Comparison of ENCODE assay signal across 10 mouse cellular contexts in genomic region chr11:58636376-58636977, GRCm38 (mm10). TPM values are rescaled to one million over a fixed set of nuclear protein-coding genes. Genes with fewer than 3 reads are reported as not detected.
DNase-seq lines count a peak whose midpoint lies in the region; ATAC-seq and TF ChIP-seq lines count a peak whose summit lies in the region.
"Had no signal": no experiment of that assay in that cellular context is flagged by ENCODE, and none has a peak within 500 bp of the region (broad histone marks: within the 10 kb centered on the region; RNA-seq: fewer than 3 reads in every experiment).

No protein-coding gene starts in this region.

- H3K4me3 ChIP-seq in cortical plate, adult 2 months (ENCODE audit: insufficient read depth, low read length), result no peak overlapping the region
- no peak overlapping the region for H3K4me3 ChIP-seq in hindbrain, postnatal 0 days (ENCODE audit: low read length)
- no peak overlapping the region for H3K4me3 ChIP-seq in liver, embryonic 15.5 days (replicated peaks)
- H3K4me3 ChIP-seq in olfactory bulb, adult 2 months (ENCODE audit: insufficient read depth, low read depth, low read length), result no peak overlapping the region

- peak; percentile 56 for TF ChIP-seq CTCF in cortical plate, adult 2 months (IDR thresholded peaks at IDR 0.05; ENCODE audit: extremely low read depth, insufficient read depth, low read length)
- peak; percentile 85 for TF ChIP-seq CTCF in hindbrain, postnatal 0 days (IDR thresholded peaks at IDR 0.05; ENCODE audit: low read depth)
- TF ChIP-seq CTCF in olfactory bulb, adult 2 months (IDR thresholded peaks at IDR 0.05; ENCODE audit: insufficient read depth, low read depth, low read length), result peak; percentile 64

- H3K27me3 ChIP-seq in hindbrain, postnatal 0 days (ENCODE audit: insufficient read depth, low read length), result no peaks in the 10 kb centered on the region
- peaks cover 11% of the 10 kb centered on the region; the same call in 1 of the 2 replicates for H3K27me3 ChIP-seq in liver, embryonic 15.5 days

- no peaks in the 10 kb centered on the region for H3K36me3 ChIP-seq in hindbrain, postnatal 0 days (ENCODE audit: insufficient read depth, low read length)
- H3K36me3 ChIP-seq in liver, embryonic 15.5 days (replicated peaks), result no peaks in the 10 kb centered on the region

- no peak for TF ChIP-seq POLR2A in cortical plate, adult 2 months (IDR thresholded peaks at IDR 0.05; ENCODE audit: extremely low read depth, insufficient read depth, low read length)
- no peak for TF ChIP-seq POLR2A in olfactory bulb, adult 2 months (IDR thresholded peaks at IDR 0.05; ENCODE audit: insufficient read depth, low read depth, low read length)

- H3K9ac ChIP-seq in hindbrain, postnatal 0 days (replicated peaks; ENCODE audit: low read length), result no peak overlapping the region
- H3K9ac ChIP-seq in liver, embryonic 15.5 days, result peak overlapping the region; percentile 27; the same call in 1 of the 2 replicates

- ATAC-seq in hindbrain, postnatal 0 days, result no peak
- ATAC-seq in liver, embryonic 15.5 days (ENCODE audit: insufficient read depth), result no peak

- H3K4me2 ChIP-seq in hindbrain, postnatal 0 days (ENCODE audit: low read depth, low read length), result no peak overlapping the region
- H3K4me2 ChIP-seq in liver, embryonic 15.5 days, result no peak overlapping the region

- no peak overlapping the region for H3K27ac ChIP-seq in cortical plate, adult 2 months (ENCODE audit: insufficient read depth, low read length)
- no peak overlapping the region for H3K27ac ChIP-seq in hindbrain, postnatal 0 days
- H3K27ac ChIP-seq in liver, embryonic 15.5 days (replicated peaks), result no peak overlapping the region
- no peak overlapping the region for H3K27ac ChIP-seq in olfactory bulb, adult 2 months (ENCODE audit: insufficient read depth, low read depth, low read length)

- H3K4me1 ChIP-seq in cortical plate, adult 2 months (ENCODE audit: control insufficient read depth, insufficient read depth, low read length), result no peaks in the 10 kb centered on the region
- no peaks in the 10 kb centered on the region for H3K4me1 ChIP-seq in hindbrain, postnatal 0 days (ENCODE audit: insufficient read depth, low read length)
- peaks cover 38% of the 10 kb centered on the region for H3K4me1 ChIP-seq in liver, embryonic 15.5 days (replicated peaks)
- peaks cover 7% of the 10 kb centered on the region for H3K4me1 ChIP-seq in olfactory bulb, adult 2 months (ENCODE audit: control insufficient read depth, insufficient read depth, low read length)

- DNase-seq in left cerebral cortex, adult 18-20 months (ENCODE audit: low spot score in 2 of 2), result peak; percentile 28 to 29
- no peak for DNase-seq in left cerebral cortex, adult 8-10 months (ENCODE audit: low spot score in 2 of 2)
- peak; percentile 57 for DNase-seq in R1 (ENCODE audit: low read depth, low spot score)
- peak; percentile 69 for DNase-seq in hindbrain, postnatal 0 days (ENCODE audit: low spot score)
- DNase-seq in thymus, postnatal 4 days, result peak; percentile 72

- no peaks in the 10 kb centered on the region for H3K9me3 ChIP-seq in hindbrain, postnatal 0 days (ENCODE audit: low read length)
- H3K9me3 ChIP-seq in liver, embryonic 15.5 days (replicated peaks), result no peaks in the 10 kb centered on the region

- 22% methylated on average over 3 of the region's 4 CpGs for WGBS in hindbrain, postnatal 0 days
- WGBS in liver, embryonic 15.5 days (ENCODE audit: insufficient replicate concordance), result 10% methylated on average over 3 of the region's 4 CpGs
- 10% methylated on average over 4 of the region's 4 CpGs for WGBS in olfactory bulb, adult 2 months

RNA-seq across cellular contexts. Expression of gene Trim58, which starts 3.8 kb away (rescaled TPM):
- under 1 TPM in 1 of 2 experiments, not detected in 1; 0.21 TPM for total RNA-seq in left cerebral cortex, adult 18-20 months (2021)
- total RNA-seq in left cerebral cortex, adult 8-10 months (2022), result not detected
- polyA plus RNA-seq in cortical plate, adult 2 months (2012; rRNA removed), result 0.04 and 0.08 TPM in 2 replicates
- 0.10 TPM in 1 of 2 replicates, not detected in the other for total RNA-seq in hindbrain, postnatal 0 days (2014; rRNA removed)
- 0.10 and 0.31 TPM in 2 replicates for polyA plus RNA-seq in hindbrain, postnatal 0 days (2015; fragmentation: Nextera tagmentation; extraction: Ambion mirVana)
- 13.7 and 14.0 TPM in 2 replicates for polyA plus RNA-seq in liver, embryonic 15.5 days (2015; fragmentation: Nextera tagmentation; extraction: Ambion mirVana)
- not detected in 2 replicates for polyA plus RNA-seq in olfactory bulb, adult 2 months (2012; ENCODE audit: insufficient read depth, insufficient read length, low replicate concordance, missing spikeins)
- total RNA-seq: gastrocnemius, adult 8-10 months had no signal

RNA-seq across cellular contexts. Expression of gene Olfr323, which starts 6.2 kb away (rescaled TPM):
- total RNA-seq in left cerebral cortex, adult 18-20 months (2021), result not detected
- not detected for total RNA-seq in left cerebral cortex, adult 8-10 months (2022)
- not detected in 2 replicates for polyA plus RNA-seq in cortical plate, adult 2 months (2012; rRNA removed)
- not detected in 2 replicates for total RNA-seq in hindbrain, postnatal 0 days (2014; rRNA removed)
- not detected in 2 replicates for polyA plus RNA-seq in hindbrain, postnatal 0 days (2015; fragmentation: Nextera tagmentation; extraction: Ambion mirVana)
- not detected in 2 replicates for polyA plus RNA-seq in liver, embryonic 15.5 days (2015; fragmentation: Nextera tagmentation; extraction: Ambion mirVana)
- polyA plus RNA-seq in olfactory bulb, adult 2 months (2012; ENCODE audit: insufficient read depth, insufficient read length, low replicate concordance, missing spikeins), result not detected in 2 replicates
- total RNA-seq: gastrocnemius, adult 8-10 months had no signal
- polyA plus RNA-seq: stomach, embryonic 14.5 days had no signal

RNA-seq across cellular contexts. Expression of gene 2210407C18Rik, which starts 20.6 kb away (rescaled TPM):
- not detected for total RNA-seq in left cerebral cortex, adult 18-20 months (2021)
- total RNA-seq in left cerebral cortex, adult 8-10 months (2022), result not detected
- not detected in 2 replicates for polyA plus RNA-seq in cortical plate, adult 2 months (2012; rRNA removed)
- total RNA-seq in hindbrain, postnatal 0 days (2014; rRNA removed), result not detected in 2 replicates
- polyA plus RNA-seq in hindbrain, postnatal 0 days (2015; fragmentation: Nextera tagmentation; extraction: Ambion mirVana), result not detected in 2 replicates
- not detected in 2 replicates for polyA plus RNA-seq in liver, embryonic 15.5 days (2015; fragmentation: Nextera tagmentation; extraction: Ambion mirVana)
- not detected in 2 replicates for polyA plus RNA-seq in olfactory bulb, adult 2 months (2012; ENCODE audit: insufficient read depth, insufficient read length, low replicate concordance, missing spikeins)
- total RNA-seq: gastrocnemius, adult 8-10 months had no signal

RNA-seq across cellular contexts. Expression of gene Olfr322, which starts 22.1 kb away (rescaled TPM):
- not detected for total RNA-seq in left cerebral cortex, adult 18-20 months (2021)
- total RNA-seq in left cerebral cortex, adult 8-10 months (2022), result not detected
- not detected in 2 replicates for polyA plus RNA-seq in cortical plate, adult 2 months (2012; rRNA removed)
- total RNA-seq in hindbrain, postnatal 0 days (2014; rRNA removed), result 0.07 and 0.16 TPM in 2 replicates
- not detected in 2 replicates for polyA plus RNA-seq in hindbrain, postnatal 0 days (2015; fragmentation: Nextera tagmentation; extraction: Ambion mirVana)
- polyA plus RNA-seq in liver, embryonic 15.5 days (2015; fragmentation: Nextera tagmentation; extraction: Ambion mirVana), result not detected in 2 replicates
- polyA plus RNA-seq in olfactory bulb, adult 2 months (2012; ENCODE audit: insufficient read depth, insufficient read length, low replicate concordance, missing spikeins), result not detected in 2 replicates
- total RNA-seq: gastrocnemius, adult 8-10 months had no signal
- polyA plus RNA-seq: stomach, embryonic 14.5 days had no signal

RNA-seq across cellular contexts. Expression of gene Olfr324, which starts 41.6 kb away (rescaled TPM):
- not detected for total RNA-seq in left cerebral cortex, adult 18-20 months (2021)
- total RNA-seq in left cerebral cortex, adult 8-10 months (2022), result not detected
- not detected in 2 replicates for polyA plus RNA-seq in cortical plate, adult 2 months (2012; rRNA removed)
- total RNA-seq in hindbrain, postnatal 0 days (2014; rRNA removed), result 0.26 and 0.54 TPM in 2 replicates
- polyA plus RNA-seq in hindbrain, postnatal 0 days (2015; fragmentation: Nextera tagmentation; extraction: Ambion mirVana), result 0.05 and 0.13 TPM in 2 replicates
- polyA plus RNA-seq in liver, embryonic 15.5 days (2015; fragmentation: Nextera tagmentation; extraction: Ambion mirVana), result not detected in 2 replicates
- not detected in 2 replicates for polyA plus RNA-seq in olfactory bulb, adult 2 months (2012; ENCODE audit: insufficient read depth, insufficient read length, low replicate concordance, missing spikeins)
- total RNA-seq: gastrocnemius, adult 8-10 months had no signal
- polyA plus RNA-seq: stomach, embryonic 14.5 days had no signal

Comparison
In these comparisons a context has a peak if more than half of its experiments do, and no peak if none do; other contexts are left out.
1. DNase-seq: peak in left cerebral cortex, adult 18-20 months (2 of 2), R1 (single experiment), hindbrain, postnatal 0 days (single experiment) and thymus, postnatal 4 days (single experiment); none in left cerebral cortex, adult 8-10 months (0 of 2).
2. RNA of gene Trim58, which starts 3.8 kb away (polyA plus RNA-seq): 13.7 to 14.0 TPM in liver, embryonic 15.5 days; 0.10 to 0.31 TPM in hindbrain, postnatal 0 days, 0.04 to 0.08 TPM in cortical plate, adult 2 months and not detected in olfactory bulb, adult 2 months; every median in the first group is over 10 times any median in the second.
3. Peak in every context shown above with its lines, with median percentiles within 50 percentile points of each other: CTCF ChIP-seq.